Mouse (Mus musculus) heart, adult 8-10 months (tissue): ENCODE results near the gene Gtdc1. TPM values are rescaled to one million over a fixed set of nuclear protein-coding genes. Genes with fewer than 3 reads are reported as not detected.

Source experiments
- DNase-seq: peaks from one replicate; pipeline ENCODE4 v3.0.0; 2022; ENCODE audit warnings: low spot score
- total RNA-seq, 4 experiments: library from RNA; stranded (reverse); gene quantifications; 2 replicates each; pipeline ENCODE4 v1.2.4; 2022

The Gtdc1 gene
- total RNA-seq, 4 experiments from 2014 or later = 16.5 to 21.4 (median 18.4) TPM

DNA sequence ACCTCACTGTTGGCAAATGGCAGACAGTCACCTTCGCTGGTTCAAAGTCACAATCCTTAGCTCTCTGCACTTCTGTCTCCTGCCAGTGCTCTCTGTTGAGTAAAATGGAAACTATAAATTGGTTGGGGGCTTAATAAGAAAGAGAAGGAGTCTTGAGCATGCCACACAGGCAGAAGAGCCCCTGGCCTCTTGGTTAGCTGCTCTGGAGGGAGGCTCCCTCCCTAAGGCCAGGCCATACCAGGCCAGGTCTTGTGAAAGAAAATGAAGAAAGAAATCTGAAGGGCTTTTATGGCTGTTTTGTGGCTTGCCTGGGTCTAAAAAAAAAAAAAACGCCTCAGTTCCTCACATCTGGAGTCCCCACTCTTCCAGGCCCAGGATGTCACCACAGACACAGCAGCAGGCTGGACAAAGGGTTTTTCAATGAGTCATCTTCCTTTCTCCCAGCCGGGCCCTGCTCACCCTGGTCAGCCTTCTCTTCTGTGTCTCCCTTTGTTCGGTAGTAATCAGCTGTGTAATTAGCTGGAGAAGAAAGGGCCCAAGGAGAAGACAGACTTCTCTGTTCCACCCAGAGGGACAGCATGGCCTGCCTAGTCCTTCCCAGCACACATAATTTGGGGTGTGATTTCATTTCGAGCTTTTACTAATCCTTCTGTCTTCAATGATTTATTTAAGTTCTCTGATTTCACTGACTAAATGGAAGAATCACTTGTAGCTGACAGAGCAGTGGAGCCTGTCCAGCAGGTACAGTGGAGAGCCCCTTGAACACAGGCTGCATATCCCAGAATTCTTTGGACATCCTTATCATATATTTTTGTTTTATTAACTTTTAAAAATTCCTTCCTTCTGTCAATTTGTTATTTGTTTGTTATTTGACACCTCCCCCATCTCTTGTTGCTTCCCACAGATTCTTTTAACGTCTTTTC lies 401.1 kb downstream of the Gtdc1 start:
- DNase-seq = peak; percentile 38

- DNase-seq = no peak
Observed at GRCm38 (mm10) chr2:44525187-44525919, 402.1 kb downstream of the Gtdc1 start.

GRCm38 (mm10) chr2:44519236-44519635 lies 408.2 kb downstream of the Gtdc1 start:
- no peak for DNase-seq

- DNase-seq = no peak
Observed at GRCm38 (mm10) chr2:44518085-44518484, 409.4 kb downstream of the Gtdc1 start.

Other genes with a start within 250 kb of the Gtdc1 start
- gene Zeb2, start 189.7 kb upstream of the Gtdc1 start, total RNA-seq = 10 to 100 TPM; 41.1 to 54.9 (median 50.8) TPM